ENCODE assay signal across 18 mouse cellular contexts in the genomic region with DNA sequence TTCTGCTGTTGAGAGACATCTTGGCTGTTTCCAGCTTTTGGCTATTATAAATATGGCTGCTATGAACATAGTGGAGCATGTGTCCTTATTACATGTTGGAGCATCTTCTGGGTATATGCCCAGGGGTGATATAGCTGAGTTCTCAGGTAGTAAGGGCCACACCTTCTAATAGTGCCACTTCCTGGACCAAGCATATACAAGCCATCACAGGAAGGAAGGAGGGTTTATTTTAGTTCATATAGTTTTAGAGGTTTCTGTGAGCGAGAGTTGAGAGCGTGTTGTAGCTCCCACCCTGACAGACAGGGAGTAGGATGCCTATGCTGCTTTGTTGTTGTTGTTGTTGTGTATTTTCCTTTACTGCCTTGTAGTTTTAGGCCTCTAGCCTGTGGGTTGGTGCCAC. TPM values are rescaled to one million over a fixed set of nuclear protein-coding genes. Genes with fewer than 3 reads are reported as not detected.
"Had no signal": no experiment of that assay in that cellular context is flagged by ENCODE, and none has a peak within 500 bp of the region (broad histone marks: within the 10 kb centered on the region; RNA-seq: fewer than 3 reads in every experiment).

No protein-coding gene starts in this region.

- DNase-seq: liver, postnatal 0 days; lung, adult 2 months; lung, postnatal 14 days; lung, postnatal 36 days; retina, postnatal 1 day; right cerebral cortex, adult 18-20 months; right cerebral cortex, postnatal 25 days; right cerebral cortex, postnatal 4 days; thymus, adult 2 months; thymus, postnatal 25 days; thymus, postnatal 4 days had no signal

- ATAC-seq: liver, postnatal 0 days; lung, postnatal 0 days; midbrain, embryonic 13.5 days; midbrain, embryonic 15.5 days had no signal

RNA-seq across cellular contexts. Expression of gene Fam184b, which starts 45.8 kb away (rescaled TPM):
- total RNA-seq: megakaryocyte progenitor cell, adult 5-6 weeks; monocyte, adult 5-6 weeks; neutrophil, adult 5-6 weeks had no signal
- polyA plus RNA-seq: macrophage had no signal
